In the genomic region with DNA sequence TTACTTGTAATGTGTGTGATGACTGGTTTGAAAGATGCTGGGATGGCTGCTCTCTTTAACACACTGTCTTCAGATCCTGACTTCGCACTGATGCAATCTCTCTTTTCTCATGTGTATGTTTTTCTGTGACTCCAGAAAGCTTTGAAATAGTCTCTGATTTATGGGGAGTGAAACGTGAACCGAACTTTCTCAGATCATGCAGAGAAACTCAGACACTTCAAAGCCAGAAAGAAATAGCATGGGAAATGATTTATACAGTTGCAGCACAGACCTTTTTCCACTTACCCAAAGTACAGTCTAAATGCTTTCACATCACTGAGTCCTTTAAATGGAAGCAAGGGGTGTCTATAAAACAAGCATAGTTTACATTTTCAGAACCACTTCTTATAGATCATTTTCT, we compare ENCODE assay signal across 29 mouse cellular contexts.
A peak's percentile ranks its signal among the peaks of the same experiment; 100 is the strongest.
DNase-seq lines count a peak whose midpoint lies in the region; ATAC-seq and TF ChIP-seq lines count a peak whose summit lies in the region.
"Had no signal": no experiment of that assay in that cellular context is flagged by ENCODE, and none has a peak within 500 bp of the region (broad histone marks: within the 10 kb centered on the region; RNA-seq: fewer than 3 reads in every experiment).

No protein-coding gene starts in this region.

- no peak for ATAC-seq in embryonic facial prominence, embryonic 14.5 days (ENCODE audit: low read depth)
- no peak for ATAC-seq in limb, embryonic 12.5 days (ENCODE audit: insufficient number of reproducible peaks, insufficient read depth, low FRiP score, low TSS enrichment, low read depth)
- ATAC-seq in limb, embryonic 14.5 days (ENCODE audit: low FRiP score, low read depth) = no peak; the same call in 1 of the 2 replicates
- ATAC-seq in midbrain, embryonic 11.5 days (ENCODE audit: low FRiP score) = no peak
- ATAC-seq: forebrain, embryonic 15.5 days; intestine, embryonic 16.5 days had no signal

- no peaks in the 10 kb centered on the region for H3K27me3 ChIP-seq in embryonic facial prominence, embryonic 14.5 days (replicated peaks; ENCODE audit: control insufficient read depth, insufficient read depth, low read length)
- no peaks in the 10 kb centered on the region for H3K27me3 ChIP-seq in embryonic facial prominence, embryonic 10.5 days (replicated peaks; ENCODE audit: low read depth, poor library complexity, severe bottlenecking)
- no peaks in the 10 kb centered on the region for H3K27me3 ChIP-seq in limb, embryonic 12.5 days
- H3K27me3 ChIP-seq in limb, embryonic 10.5 days (ENCODE audit: low read depth, poor library complexity, severe bottlenecking) = no peaks in the 10 kb centered on the region
- no peaks in the 10 kb centered on the region for H3K27me3 ChIP-seq in limb, embryonic 14.5 days (ENCODE audit: control insufficient read depth, insufficient read depth, low read length)
- no peaks in the 10 kb centered on the region for H3K27me3 ChIP-seq in midbrain, embryonic 11.5 days (ENCODE audit: control insufficient read depth, insufficient read depth, low read length)
- H3K27me3 ChIP-seq: forebrain, embryonic 15.5 days; hindbrain, embryonic 13.5 days; liver, embryonic 15.5 days; midbrain, embryonic 12.5 days; neural tube, embryonic 12.5 days had no signal

- peak; percentile 26 for DNase-seq in embryonic facial prominence, embryonic 14.5 days (ENCODE audit: low spot score)
- DNase-seq in embryonic facial prominence, embryonic 10.5 days (ENCODE audit: low spot score) = no peak
- no peak for DNase-seq in limb, embryonic 10.5 days (ENCODE audit: low spot score)
- DNase-seq in embryo, embryonic 10.5 days (ENCODE audit: low spot score) = peak; percentile 49
- DNase-seq in limb, embryonic 14.5 days (ENCODE audit: low spot score) = peak; percentile 40
- DNase-seq in midbrain, embryonic 11.5 days (ENCODE audit: low spot score, missing footprints) = no peak
- DNase-seq in yolk sac, embryonic 10.5 days (ENCODE audit: low spot score) = no peak
- DNase-seq: cerebellum, adult 8-10 months; cerebellum, postnatal 25 days; gastrocnemius, adult 2 months; gastrocnemius, postnatal 36 days; heart, adult 18-20 months; heart, postnatal 4 days; kidney, postnatal 10 days; left cerebral cortex, postnatal 4 days; lung, postnatal 10 days; right cerebral cortex, adult 18-20 months; spleen, adult 18-20 months had no signal

- peaks cover 3% of the 10 kb centered on the region; the same call in 1 of the 2 replicates for H3K36me3 ChIP-seq in embryonic facial prominence, embryonic 14.5 days (ENCODE audit: control insufficient read depth, insufficient read depth, low read length)
- 0 out of 2 replicates have a peak, but pooled peaks cover 3% of the 10 kb centered on the region for H3K36me3 ChIP-seq in embryonic facial prominence, embryonic 10.5 days (replicated peaks)
- no peaks in the 10 kb centered on the region for H3K36me3 ChIP-seq in limb, embryonic 12.5 days
- H3K36me3 ChIP-seq in limb, embryonic 10.5 days = no peaks in the 10 kb centered on the region
- no peaks in the 10 kb centered on the region for H3K36me3 ChIP-seq in limb, embryonic 14.5 days (ENCODE audit: control insufficient read depth, insufficient read depth, low read length)
- no peaks in the 10 kb centered on the region for H3K36me3 ChIP-seq in midbrain, embryonic 11.5 days (ENCODE audit: control insufficient read depth, insufficient read depth, low read length)
- H3K36me3 ChIP-seq: forebrain, embryonic 10.5 days; forebrain, embryonic 15.5 days; hindbrain, embryonic 13.5 days; liver, embryonic 15.5 days; midbrain, embryonic 12.5 days; neural tube, embryonic 12.5 days had no signal

- no peaks in the 10 kb centered on the region for H3K9me3 ChIP-seq in embryonic facial prominence, embryonic 14.5 days (ENCODE audit: control insufficient read depth, low read length)
- no peaks in the 10 kb centered on the region for H3K9me3 ChIP-seq in embryonic facial prominence, embryonic 10.5 days
- no peaks in the 10 kb centered on the region for H3K9me3 ChIP-seq in limb, embryonic 12.5 days
- no peaks in the 10 kb centered on the region for H3K9me3 ChIP-seq in limb, embryonic 10.5 days (replicated peaks)
- H3K9me3 ChIP-seq in limb, embryonic 14.5 days (ENCODE audit: control insufficient read depth, low read length) = no peaks in the 10 kb centered on the region
- H3K9me3 ChIP-seq in midbrain, embryonic 11.5 days (ENCODE audit: control insufficient read depth, low read length) = no peaks in the 10 kb centered on the region
- H3K9me3 ChIP-seq: forebrain, embryonic 10.5 days; forebrain, embryonic 15.5 days; G1E; hindbrain, embryonic 13.5 days; liver, embryonic 15.5 days; midbrain, embryonic 12.5 days; neural tube, embryonic 12.5 days had no signal

- 0 out of 2 replicates have a peak, but pooled peaks cover 7% of the 10 kb centered on the region for H3K4me1 ChIP-seq in embryonic facial prominence, embryonic 14.5 days (ENCODE audit: control insufficient read depth, insufficient read depth, low read length)
- peaks cover 9% of the 10 kb centered on the region for H3K4me1 ChIP-seq in embryonic facial prominence, embryonic 10.5 days
- H3K4me1 ChIP-seq in limb, embryonic 12.5 days (replicated peaks) = peaks cover 22% of the 10 kb centered on the region
- peaks cover 35% of the 10 kb centered on the region for H3K4me1 ChIP-seq in limb, embryonic 10.5 days
- H3K4me1 ChIP-seq in limb, embryonic 14.5 days (ENCODE audit: control insufficient read depth, insufficient read depth, low read length) = peaks cover 12% of the 10 kb centered on the region; the same call in 1 of the 2 replicates
- H3K4me1 ChIP-seq in midbrain, embryonic 11.5 days (ENCODE audit: control insufficient read depth, insufficient read depth, low read length) = no peaks in the 10 kb centered on the region
- H3K4me1 ChIP-seq: forebrain, embryonic 15.5 days; liver, embryonic 15.5 days; neural tube, embryonic 12.5 days had no signal

- TF ChIP-seq POLR2A in limb, embryonic 14.5 days (IDR thresholded peaks at IDR 0.05; ENCODE audit: borderline replicate concordance, extremely low read depth, insufficient read depth, insufficient read length) = no peak

- H3K27ac ChIP-seq in embryonic facial prominence, embryonic 14.5 days (replicated peaks; ENCODE audit: low read depth, low read length) = no peak overlapping the region
- no peak overlapping the region for H3K27ac ChIP-seq in embryonic facial prominence, embryonic 10.5 days (replicated peaks)
- H3K27ac ChIP-seq in limb, embryonic 12.5 days = 0 out of 2 replicates have a peak overlapping the region, but pooled peaks have one; percentile 25
- no peak overlapping the region for H3K27ac ChIP-seq in limb, embryonic 10.5 days
- H3K27ac ChIP-seq in limb, embryonic 14.5 days (replicated peaks; ENCODE audit: low read depth, low read length) = no peak overlapping the region; the same call in 1 of the 2 replicates
- no peak overlapping the region for H3K27ac ChIP-seq in midbrain, embryonic 11.5 days (ENCODE audit: low read depth, low read length)
- H3K27ac ChIP-seq: forebrain, embryonic 10.5 days; forebrain, embryonic 15.5 days; gastrocnemius, adult 2 months; hindbrain, embryonic 13.5 days; liver, embryonic 15.5 days; midbrain, embryonic 12.5 days; neural tube, embryonic 12.5 days had no signal

- no peak overlapping the region for H3K9ac ChIP-seq in embryonic facial prominence, embryonic 14.5 days (ENCODE audit: low read depth, low read length)
- no peak overlapping the region for H3K9ac ChIP-seq in limb, embryonic 12.5 days (replicated peaks)
- H3K9ac ChIP-seq in limb, embryonic 14.5 days (ENCODE audit: low read depth, low read length, severe bottlenecking) = no peak overlapping the region
- H3K9ac ChIP-seq in midbrain, embryonic 11.5 days (ENCODE audit: low read length) = no peak overlapping the region
- H3K9ac ChIP-seq: forebrain, embryonic 15.5 days; hindbrain, embryonic 13.5 days; liver, embryonic 15.5 days; midbrain, embryonic 12.5 days; neural tube, embryonic 12.5 days had no signal

- 46% methylated on average over 3 of the region's 3 CpGs for WGBS in embryonic facial prominence, embryonic 14.5 days
- WGBS in embryonic facial prominence, embryonic 10.5 days = 92% methylated on average over 3 of the region's 3 CpGs
- WGBS in limb, embryonic 12.5 days = 13% methylated on average over 3 of the region's 3 CpGs
- 14% methylated on average over 3 of the region's 3 CpGs for WGBS in limb, embryonic 10.5 days
- 14% methylated on average over 3 of the region's 3 CpGs for WGBS in limb, embryonic 14.5 days
- WGBS in midbrain, embryonic 11.5 days = 91% methylated on average over 3 of the region's 3 CpGs

- H3K4me3 ChIP-seq in embryonic facial prominence, embryonic 14.5 days (ENCODE audit: low read depth, low read length) = no peak overlapping the region
- no peak overlapping the region for H3K4me3 ChIP-seq in embryonic facial prominence, embryonic 10.5 days
- no peak overlapping the region for H3K4me3 ChIP-seq in limb, embryonic 12.5 days (replicated peaks)
- no peak overlapping the region for H3K4me3 ChIP-seq in limb, embryonic 10.5 days
- H3K4me3 ChIP-seq in limb, embryonic 14.5 days (replicated peaks; ENCODE audit: low read length) = no peak overlapping the region
- H3K4me3 ChIP-seq in midbrain, embryonic 11.5 days (ENCODE audit: low read depth, low read length) = no peak overlapping the region
- H3K4me3 ChIP-seq: forebrain, embryonic 10.5 days; forebrain, embryonic 15.5 days; gastrocnemius, adult 2 months; hindbrain, embryonic 13.5 days; liver, embryonic 15.5 days; midbrain, embryonic 12.5 days; myocyte; neural tube, embryonic 12.5 days had no signal

- H3K4me2 ChIP-seq in embryonic facial prominence, embryonic 14.5 days (ENCODE audit: low read depth, low read length) = no peak overlapping the region
- H3K4me2 ChIP-seq in limb, embryonic 12.5 days = no peak overlapping the region
- H3K4me2 ChIP-seq in limb, embryonic 14.5 days (replicated peaks; ENCODE audit: low read depth, low read length, severe bottlenecking) = no peak overlapping the region
- H3K4me2 ChIP-seq in midbrain, embryonic 11.5 days = no peak overlapping the region
- H3K4me2 ChIP-seq: forebrain, embryonic 15.5 days; heart, embryonic 11.5 days; hindbrain, embryonic 13.5 days; liver, embryonic 15.5 days; midbrain, embryonic 12.5 days; neural tube, embryonic 12.5 days had no signal

Comparison
In these comparisons a context has a peak if more than half of its experiments do, and no peak if none do; other contexts are left out.
1. DNase-seq: peak in embryonic facial prominence, embryonic 14.5 days (single experiment), embryo, embryonic 10.5 days (single experiment) and limb, embryonic 14.5 days (single experiment); none in embryonic facial prominence, embryonic 10.5 days (single experiment), limb, embryonic 10.5 days (single experiment), midbrain, embryonic 11.5 days (single experiment) and yolk sac, embryonic 10.5 days (single experiment).